Mouse (Mus musculus): ENCODE measurements around the gene Lst1.

Lst1 gene

DNA sequence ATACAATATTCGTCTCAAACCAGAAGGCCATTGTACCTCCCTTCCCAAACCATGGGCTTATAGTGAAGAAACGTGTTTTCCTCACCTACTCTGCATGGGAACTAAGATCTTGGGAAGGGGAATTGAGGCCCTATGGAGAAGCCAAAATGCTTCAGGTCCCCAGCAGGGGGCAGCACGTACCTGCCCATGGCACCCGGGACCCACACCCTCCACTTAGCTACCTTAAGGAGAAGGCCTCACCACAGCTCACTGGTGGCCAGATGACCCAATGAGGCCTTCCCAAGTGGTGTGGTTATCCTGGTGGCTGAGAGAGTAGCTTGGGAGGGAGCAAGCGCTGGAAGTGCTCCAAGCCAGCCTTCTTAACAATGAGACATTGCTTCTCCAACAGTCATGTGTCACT is 9.7 kb downstream of the Lst1 start:
- peak; percentile 86 to 88 for DNase-seq

DNA sequence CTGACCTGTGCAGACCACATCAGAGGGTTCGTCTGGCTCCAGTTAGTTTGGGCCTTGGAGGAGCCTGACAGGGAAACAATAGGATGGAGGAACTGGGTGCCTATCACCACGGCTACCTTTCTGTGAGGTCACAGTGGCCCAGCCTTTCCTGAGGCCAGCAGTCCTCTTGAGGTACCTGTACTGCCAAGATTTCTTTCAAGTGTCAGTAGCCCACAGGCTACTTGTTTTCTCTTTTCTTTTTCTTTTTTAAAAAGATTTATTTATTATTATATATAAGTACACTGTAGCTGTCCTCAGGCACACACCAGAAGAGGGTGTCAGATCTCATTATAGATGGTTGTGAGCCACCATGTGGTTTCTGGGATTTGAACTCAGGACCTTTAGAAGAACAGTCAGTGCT is 12.3 kb downstream of the Lst1 start, which contains the start of gene Aif1:
Gene Aif1 (minus strand): TSS at position 101 of the 400 bp plus-strand sequence.
- no peak for DNase-seq

DNA sequence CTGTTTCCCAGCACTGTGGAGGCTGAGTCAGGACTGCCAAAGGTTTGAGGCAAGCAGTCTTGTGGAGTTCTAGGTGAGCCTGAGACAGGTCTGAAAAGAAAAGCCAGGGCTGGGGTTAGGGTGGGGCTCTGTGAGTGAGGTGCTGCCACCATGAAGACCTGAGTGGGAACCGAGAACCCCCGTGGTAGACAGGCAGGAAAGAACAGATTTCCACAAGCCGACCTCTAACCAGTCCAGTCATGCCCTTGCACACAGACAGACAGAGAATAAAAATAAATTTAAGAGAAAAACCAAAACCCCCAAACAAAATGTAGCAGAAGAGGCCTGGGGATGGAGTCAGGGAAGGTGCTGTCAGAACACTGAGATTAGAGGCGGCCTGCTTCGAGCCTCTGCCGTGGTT is 12.9 kb downstream of the Lst1 start:
- no peak for DNase-seq

DNA sequence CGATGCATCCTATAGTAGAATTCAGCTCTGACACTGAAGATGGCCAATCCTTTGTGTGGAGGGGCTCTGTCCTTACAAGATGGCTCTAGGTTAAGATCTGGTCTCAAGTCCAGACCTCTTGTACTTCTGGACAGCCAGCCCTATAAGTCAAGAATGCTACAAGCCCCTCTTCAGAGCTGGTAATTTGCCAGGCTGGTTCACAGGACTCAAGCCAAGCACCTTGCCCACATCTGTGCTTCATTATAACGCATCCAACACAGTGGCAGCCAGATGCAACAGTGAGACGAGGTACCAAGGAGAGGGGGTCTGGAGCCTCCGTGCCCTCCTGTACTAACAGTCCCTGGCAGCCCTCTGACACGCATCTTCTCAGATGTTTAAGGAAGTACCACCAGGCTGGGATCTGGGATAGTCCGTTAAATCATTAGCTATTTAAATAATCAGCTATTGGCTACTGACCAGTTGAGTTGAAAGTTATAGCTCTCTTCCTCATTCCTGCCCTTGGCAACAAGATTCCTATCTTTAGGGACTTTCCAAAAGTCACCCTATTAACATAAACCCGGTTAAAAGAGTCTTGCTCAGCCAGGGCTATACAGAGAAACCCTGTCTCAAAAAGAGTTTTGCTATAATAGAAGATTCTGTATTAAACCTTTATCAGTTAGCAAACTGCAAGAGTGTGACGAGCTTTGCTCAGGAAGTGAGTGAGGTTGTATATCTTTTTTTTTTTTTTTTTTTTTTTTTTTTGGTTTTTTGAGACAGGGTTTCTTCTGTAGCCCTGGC is 13.8 kb downstream of the Lst1 start:
- DNase-seq = no peak

DNA sequence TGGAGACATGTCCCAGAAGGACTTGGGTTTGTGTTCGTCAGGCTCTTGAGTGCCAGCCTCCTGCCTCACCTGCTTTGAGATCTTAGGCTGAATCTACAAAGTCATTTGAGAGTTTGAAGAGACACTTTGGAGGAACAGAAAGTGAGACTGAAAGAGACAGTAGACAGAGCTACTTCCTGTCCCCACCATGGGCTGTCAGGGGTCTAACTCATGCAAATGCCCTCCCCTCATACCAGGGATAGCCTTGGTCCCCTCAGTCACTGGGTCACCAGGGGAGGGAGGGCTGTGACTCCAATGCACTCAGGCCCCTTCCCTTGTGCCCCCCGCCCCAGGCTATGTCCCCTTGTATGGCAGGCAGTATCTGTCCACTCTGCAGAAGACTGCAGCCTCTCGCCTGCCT is 14.9 kb downstream of the Lst1 start:
- DNase-seq = no peak

DNA sequence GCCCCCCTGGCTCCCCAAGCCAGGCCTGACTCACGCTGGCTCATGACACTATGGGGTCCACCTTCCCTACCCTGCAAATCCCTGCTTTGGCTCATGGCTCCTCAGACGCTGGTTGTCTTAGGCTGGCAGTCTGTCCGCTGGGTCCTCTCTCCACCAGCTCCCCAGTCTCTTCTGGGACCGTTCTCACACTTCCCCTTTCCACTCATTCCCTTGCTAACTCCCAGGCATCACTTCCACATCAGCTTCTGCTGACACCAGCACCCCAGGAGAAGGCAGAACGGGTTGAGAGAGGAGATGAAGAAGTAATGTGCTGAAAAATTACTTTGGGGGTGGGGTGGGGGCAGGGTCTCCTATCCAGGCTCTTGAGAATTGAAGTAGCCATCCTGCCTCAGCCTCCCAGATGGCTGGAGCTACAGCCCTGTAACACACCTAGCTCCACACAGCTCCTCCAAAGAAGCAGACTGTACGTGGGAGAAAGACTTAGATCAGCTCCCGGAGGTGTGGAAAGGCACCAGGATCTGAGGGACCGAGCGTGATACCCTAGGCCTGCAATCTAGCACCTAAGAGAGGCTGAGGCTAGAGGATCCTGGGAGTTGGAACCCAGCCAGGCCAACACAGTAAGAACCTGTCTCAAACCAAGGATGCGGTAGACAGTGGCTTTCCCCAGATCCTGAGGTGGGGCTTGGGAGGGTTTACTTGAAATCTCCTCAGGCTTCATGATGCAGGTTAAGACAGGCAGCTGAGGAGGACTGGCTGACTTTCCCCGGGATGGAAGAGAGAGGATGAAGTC is 15.6 kb downstream of the Lst1 start:
- no peak for DNase-seq

DNA sequence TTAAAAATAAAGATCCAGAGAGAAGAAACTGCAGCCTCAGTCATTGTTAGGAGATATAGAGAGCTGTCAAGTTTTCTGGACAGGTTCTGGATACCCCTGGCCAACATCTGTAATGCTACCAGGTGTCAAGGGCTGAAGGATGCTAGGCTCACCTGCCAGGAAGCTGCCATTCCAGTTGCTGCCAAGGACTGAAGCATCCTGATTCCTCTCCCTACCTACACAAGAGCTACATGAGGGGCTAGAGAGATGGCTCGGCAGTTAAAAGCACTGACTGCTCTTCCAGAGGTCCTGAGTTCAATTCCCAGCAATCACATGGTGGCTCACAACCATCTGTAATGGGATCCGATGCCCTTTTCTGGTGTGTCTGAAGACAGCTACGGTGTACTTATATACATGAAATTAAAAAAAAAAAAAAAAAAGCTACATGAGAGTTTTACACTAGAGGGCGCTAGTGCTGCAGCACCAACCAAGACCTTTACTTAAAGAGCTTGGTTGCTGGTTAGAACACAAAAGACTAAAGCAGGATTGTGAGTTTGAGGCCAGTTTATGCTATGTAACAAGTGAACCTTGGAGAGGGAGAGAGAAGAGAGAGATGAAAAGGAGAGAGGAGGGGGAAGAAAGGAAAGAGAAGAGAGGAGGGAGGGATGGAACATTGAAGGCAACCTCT is 19.6 kb downstream of the Lst1 start:
- peak in 1 of 2 experiments; percentile 58 for DNase-seq

DNA sequence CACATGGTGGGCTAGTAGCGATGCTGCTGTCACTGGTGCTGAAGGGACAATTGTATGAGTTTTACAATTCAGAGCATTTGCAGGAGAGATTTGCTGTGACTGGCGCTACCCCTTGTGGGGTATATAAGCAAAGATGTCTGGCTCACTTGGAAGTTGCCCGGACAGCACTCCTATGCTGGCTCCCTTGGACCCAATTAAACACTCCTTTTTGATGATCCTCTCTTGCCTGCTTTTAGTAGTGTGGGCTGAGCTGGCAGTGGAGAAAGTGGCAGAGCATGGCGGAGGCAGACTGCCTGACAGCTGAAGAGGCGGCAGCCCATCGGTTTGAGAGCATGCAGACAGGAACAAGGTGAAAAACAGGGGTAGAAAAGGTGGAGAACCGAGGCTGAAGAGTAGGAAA is 20.4 kb downstream of the Lst1 start:
- no peak for DNase-seq

DNA sequence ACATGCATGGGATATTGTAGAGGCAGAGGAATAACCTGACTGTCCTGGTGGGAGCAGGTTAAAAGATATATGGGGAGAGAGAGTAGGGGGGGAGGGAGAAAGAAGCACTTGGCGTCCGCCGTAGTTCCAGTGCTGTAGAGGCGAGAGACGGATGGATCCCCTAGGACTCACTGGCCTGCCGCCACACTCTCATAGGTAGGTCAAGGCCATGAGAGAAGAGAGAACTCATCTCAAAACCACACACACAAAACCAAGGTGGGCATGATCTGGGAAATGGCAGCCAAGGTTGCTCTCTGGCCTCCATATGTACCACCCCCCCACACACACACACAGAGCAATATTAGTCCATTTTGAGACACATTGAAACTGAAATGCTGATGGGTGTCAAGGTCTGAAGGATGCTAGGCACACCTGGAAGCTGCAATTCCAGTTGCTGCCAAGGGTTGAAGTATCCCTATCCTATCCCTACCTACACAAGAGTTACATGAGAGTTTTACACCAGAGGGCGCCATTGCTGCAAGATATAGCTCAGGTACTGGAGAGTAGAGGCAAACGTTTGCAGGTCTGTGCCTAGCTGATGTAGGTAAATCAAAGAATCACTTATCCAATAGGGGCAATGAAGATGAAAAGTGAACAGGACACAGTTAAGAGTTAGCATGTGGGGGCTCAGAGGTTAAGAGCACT is 21.7 kb downstream of the Lst1 start:
- DNase-seq = peak; percentile 73 to 79

DNA sequence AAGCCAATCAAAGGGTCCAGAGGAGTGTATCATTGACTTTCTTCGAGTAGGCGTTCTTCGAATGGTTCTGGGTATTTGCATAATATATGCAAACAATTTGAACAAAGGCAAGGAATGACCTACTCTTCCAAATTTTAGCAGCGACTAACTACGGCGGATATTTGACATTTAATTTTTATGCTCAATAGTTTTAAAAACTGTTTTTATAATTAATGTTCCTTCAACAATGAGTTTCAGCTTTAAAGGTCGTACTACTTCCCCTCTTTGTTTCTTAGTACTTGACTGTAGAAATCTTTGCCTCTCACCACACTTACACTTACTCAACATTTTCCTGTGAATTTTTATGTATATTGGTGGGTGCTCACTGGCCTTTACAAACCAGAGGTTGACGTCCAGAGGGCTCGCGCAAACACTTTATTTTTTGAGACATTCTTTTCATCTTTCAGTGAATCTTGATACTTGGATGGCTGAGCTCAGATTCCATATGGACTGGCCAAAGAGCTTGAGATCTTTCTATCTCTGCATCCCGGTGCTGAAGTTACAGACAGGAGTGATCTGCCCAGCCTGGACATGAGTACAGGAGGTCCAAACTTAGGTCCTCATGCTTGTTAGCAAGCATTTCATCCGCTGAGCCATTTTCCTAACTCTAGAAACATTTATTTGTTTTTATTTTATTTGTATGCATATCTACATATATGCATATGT is 22.6 kb downstream of the Lst1 start:
- no peak for DNase-seq

DNA sequence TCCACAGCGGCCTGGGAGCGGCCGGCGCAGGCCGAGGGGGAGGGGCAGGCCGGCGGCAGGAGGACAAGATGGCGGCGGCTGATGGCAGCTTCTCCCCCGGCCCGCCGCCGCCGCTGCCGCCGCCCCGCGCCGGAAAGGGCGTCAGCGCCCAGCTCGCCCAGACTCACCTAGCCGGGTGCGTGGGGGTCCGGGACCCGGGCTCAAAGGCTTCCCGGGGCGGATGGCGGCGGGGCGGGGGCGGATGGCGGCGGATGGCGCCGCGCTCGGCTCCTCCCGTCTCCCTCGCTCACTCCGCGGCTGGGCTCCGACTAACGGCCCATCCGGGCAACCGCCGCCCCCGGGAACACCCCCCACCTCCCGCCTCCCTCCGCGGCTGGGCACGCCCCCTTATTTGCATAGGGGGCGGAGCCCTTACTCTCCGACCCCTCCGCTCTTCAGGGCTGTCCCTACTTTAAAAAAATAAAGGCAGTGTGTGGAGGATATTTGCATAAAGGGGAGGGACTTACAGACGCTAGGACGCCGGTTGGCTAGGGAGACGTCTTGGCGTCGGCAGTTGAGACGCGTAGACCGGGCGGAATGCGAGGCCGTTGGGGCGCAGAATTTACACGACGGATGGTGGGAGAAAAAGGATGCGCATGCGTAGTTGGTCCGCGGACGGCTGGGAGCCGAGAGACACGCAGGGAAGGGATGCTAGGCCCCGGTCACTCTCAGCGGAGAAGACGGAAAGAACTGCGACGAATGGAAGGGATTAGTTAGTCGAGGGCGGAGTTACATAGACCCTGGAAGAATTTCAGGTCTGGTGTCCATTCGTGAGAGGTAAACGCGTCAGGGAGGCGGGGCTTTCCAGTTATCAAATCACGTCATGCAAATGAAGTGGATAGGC is 23.4 kb downstream of the Lst1 start, which contains the start of gene Prrc2a:
Gene Prrc2a (minus strand): TSS at position 330 of the 883 bp plus-strand sequence.
- peak; percentile 98 to 99 for DNase-seq

DNA sequence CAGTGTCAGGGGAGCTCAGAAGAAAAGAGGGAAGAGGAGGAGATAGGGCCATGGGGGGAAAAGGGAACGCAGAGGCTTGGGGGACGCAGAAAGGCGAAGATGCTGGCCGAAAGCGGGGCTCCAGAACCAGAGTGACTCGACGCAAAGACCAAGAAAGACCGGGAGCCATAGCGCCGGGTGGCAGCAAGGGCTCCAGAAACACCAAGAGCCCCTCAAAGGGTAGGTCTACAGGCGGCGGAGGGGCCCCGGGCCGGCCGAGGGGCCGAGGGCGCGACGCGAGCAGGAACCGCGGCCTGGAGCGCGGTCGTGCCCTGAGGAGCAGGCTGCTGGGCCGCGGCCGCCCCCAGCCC is 24.0 kb downstream of the Lst1 start:
- DNase-seq = no peak

DNA sequence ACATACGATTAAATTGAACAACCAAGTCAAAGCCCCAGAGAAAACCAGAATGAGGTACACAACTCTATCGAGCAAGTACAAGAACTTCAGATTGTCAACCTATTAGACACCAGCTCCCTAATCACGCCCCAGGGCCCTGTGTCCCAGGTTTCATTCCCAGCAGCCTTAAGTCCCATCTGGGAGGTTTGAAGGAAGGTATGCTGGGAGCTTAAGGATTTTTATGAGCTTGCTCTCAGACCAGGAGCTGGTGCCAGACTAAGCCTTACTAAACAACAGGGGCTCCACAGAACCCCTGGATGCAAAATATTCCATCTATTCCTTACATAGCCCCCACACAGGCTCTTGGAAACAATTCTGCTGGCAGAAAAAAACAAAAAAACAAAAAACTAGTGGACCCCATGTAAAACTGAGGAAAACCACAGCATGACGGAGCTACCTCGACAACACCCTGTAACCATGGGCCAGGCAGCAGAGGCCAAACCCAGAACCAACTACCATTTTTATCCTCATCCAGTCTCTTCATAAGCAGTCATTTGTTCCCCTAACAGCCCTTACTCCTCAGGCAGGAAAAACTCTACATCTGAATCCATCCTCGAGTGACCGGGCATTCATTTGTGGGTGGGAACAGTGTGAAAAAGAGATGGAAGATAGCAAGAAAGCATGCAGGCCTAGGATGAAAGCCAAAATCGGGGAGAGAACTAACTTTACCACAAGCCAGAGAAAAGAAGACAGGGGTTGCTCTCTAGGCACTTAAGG is 24.7 kb downstream of the Lst1 start:
- peak in 1 of 2 experiments; percentile 33 for DNase-seq

DNA sequence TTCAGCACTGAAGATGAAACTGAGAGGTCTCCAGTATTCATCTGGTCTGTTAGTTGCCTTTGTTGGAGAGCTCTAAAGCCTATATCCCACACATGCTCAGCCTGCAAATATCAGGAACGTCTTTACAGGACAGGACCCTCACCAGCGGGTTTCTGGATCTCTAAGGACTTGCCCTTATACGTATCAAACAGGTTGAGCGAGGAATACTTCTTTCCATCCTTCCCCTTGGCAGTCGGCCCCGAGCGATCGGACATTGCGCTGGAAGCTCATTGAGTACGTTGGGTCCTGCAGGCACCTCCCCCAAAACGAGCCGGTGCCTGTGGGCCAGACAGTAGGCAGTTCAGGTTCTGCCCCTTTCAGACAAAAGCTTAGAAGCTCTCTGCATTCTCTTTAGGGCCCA is 25.5 kb downstream of the Lst1 start:
- DNase-seq = peak; percentile 50 to 59

DNA sequence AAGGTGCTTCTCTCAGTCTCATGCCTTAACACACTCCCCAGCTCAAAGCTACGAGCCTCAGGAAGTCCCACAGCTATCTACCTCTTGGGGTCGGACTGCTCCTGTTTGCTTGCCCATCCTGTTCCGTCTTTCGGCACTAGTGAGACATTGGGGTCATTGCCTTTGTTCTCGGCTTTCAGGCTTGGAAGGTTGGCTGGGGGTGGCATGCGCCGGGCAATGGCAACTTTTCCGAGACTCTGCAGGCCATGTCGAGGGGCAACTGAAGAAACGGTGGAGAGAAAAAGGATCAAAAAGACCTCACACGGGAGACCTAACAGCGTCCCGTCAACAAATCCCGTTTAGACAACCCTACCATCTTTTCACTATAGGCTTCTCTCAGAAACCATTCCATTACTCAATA is 26.1 kb downstream of the Lst1 start:
- DNase-seq = peak in 1 of 2 experiments; percentile 5

DNA sequence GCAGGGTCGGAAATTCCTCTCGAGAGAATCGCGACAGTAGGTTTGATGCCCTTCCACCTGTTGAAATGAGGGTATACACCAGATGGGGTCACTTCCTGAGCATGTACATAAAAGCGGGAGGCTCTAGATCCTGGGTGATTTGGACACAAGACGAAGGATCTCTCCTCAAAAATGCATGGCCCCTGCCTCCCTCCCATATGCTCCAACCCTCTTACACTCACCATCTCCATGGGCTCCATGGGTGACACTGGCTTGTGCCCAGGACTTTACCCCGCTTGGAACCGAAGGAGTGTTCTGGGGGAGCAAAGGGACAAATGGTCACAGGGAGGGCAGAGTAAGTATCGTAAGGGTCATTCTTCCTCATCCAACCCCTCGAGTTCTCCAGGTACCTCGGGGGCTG is 26.8 kb downstream of the Lst1 start:
- no peak for DNase-seq

DNA sequence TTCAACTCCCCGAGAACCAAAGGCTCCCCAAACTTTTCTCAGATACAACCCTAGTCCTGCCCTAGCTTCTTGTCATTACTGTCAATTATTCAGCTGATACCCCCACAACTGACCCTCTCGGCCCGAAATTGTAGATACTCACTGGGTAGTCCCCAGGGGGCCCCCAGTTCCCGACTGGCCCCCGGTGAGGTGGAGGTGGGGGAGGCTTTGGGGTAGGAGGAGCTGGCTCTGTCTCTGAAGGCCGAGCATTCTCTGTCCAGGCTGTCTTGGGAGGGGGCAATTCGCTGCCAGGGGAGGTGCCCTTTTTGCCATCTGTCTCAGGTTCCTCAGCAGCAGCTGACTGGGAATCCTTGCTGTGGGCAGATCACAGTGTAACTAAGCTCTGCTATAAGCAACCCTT is 28.6 kb downstream of the Lst1 start:
- no peak for DNase-seq

DNA sequence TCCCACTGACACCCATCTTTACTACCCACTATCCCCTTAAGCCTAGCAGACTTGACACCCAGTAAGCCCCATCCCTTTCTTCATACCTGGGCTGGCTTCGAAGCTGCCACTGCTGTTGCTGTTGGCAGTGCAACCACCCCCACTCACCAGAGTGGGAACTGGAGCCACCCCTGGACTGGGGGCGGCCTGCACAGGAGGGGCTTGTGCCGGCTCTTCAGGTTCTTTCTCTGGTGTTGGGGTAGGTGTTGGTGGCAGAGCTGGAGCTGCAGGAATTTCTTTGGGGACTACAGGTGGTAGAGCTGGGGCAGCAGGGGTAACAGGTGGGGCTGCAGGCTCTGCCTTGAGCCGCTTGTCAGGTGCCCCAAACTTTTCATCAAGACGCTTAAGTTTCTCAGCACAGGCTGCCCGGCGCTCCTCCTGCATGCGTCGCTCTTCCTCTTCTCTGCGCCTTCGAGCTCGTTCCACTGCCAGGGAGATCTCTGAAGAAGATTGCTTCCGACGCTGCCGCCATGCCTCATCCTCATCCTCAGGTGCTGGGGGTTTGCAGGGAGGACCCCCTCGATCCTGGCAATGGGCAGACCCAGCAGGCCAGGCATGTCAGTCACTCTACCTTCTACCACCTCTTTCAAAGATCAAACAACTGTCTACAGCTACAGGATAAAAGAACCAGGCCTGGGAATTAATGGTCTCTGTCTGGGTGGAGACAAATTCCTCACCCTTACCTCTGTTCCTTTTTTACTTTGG is 29.2 kb downstream of the Lst1 start:
- no peak for DNase-seq

DNA sequence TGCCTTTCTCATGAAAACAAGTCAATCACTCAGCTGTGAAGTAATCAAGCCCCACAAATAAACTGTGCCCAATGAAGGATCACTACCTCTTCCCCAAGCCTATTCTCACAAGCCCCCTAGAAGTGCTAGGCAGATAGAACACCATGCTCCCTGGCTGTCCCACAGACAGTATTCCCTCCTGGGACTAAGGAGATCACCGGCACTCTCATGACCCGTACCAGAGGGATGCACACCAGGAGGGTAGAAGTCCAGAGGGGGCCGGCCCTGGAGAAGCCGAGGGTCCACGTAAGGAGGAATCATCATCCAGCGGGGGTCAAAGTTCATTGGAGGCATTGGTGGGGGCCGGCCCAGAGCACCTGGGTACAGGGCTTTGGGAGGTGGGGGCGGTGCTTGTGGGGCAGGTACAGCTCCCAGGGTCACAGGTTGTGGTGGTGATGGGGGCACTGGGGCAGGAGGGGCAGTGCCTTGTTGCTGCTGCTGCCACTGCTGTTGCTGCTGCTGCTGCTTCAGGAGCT is 30.5 kb downstream of the Lst1 start:
- peak in 1 of 2 experiments; percentile 37 for DNase-seq

DNA sequence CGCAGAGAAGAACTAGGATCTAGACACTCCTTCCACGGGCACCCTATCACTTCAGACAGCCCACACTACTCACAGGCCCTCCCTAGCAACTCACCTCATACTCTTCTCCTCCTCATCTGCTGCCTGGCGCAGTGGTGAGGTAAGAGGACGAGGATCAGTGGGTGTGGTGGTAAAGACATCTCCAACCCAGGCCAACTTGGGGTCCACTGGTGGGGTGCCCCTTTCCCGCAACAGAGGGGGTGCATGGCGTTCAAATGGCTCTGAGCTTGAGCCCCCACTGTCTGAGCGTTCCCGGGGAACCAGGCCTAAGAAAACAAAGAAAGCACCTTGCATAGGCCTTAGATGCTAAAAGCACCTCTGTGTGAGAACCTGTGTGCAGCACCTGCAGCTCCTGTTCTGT is 31.0 kb downstream of the Lst1 start:
- DNase-seq = no peak

All from kidney, postnatal 4 days (tissue).